Mouse (Mus musculus) left cerebral cortex, adult 18-20 months (tissue): ENCODE results near the gene Gm20838. TPM values are rescaled to one million over a fixed set of nuclear protein-coding genes. Genes with fewer than 3 reads are reported as not detected.
"Not testable (repeated sequence)": the region's sequence is repeated elsewhere in the genome, so short reads cannot be mapped to it uniquely, and the experiment has no call there.

Experiments
- DNase-seq, 2 experiments: peaks; one replicate each; pipeline ENCODE4 v3.0.0; 2021 to 2022; ENCODE audit warnings: low spot score in 2 of 2, mixed read lengths in 1 of 2
- long read RNA-seq, 2 experiments: library from polyadenylated mRNA; stranded (forward); transcript quantifications; one replicate each; pipeline ENCODE4 v2.0.0; 2021
- total RNA-seq, 2 experiments: library from RNA; stranded (reverse); gene quantifications; 2 replicates each; pipeline ENCODE4 v1.2.3; 2021

The Gm20838 gene
- total RNA-seq, result not detected
- long read RNA-seq, experiment 1, result 0 reads
- long read RNA-seq, experiment 2, result 0 reads

GRCm38 (mm10) chrY:33543064-33543463 is at the start of gene Gm20838:
Gene Gm20838, minus strand, starts transcription at chrY:33543164.
- DNase-seq, result not testable (repeated sequence)
